Mouse (Mus musculus): Measurements from ENCODE around the gene Rnf213. TPM values are rescaled to one million over a fixed set of nuclear protein-coding genes. Genes with fewer than 3 reads are reported as not detected.
A peak's percentile ranks its signal among the peaks of the same experiment; 100 is the strongest.

Gene Rnf213
- total RNA-seq, 2 experiments from 2014 or later, result 3.1 to 4.1 TPM

GRCm38 (mm10) chr11:119516677-119517361 is 123.9 kb downstream of the Rnf213 start:
- Histone ChIP-seq H3K27ac (peak overlapping the region; percentile 96), H3K4me3 (no peak overlapping the region)
- peak; percentile 55 to 56 for DNase-seq (ENCODE audit: low spot score in 2 of 2)
- TF ChIP-seq CTCF (conservative IDR thresholded peaks at IDR 0.05), result peak; percentile 38

GRCm38 (mm10) chr11:119519387-119519786 is 126.5 kb downstream of the Rnf213 start:
- Histone ChIP-seq H3K4me3 (no peak overlapping the region), H3K27ac (peak overlapping the region; percentile 88)
- no peak for TF ChIP-seq CTCF (conservative IDR thresholded peaks at IDR 0.05)
- DNase-seq (ENCODE audit: low spot score in 2 of 2), result no peak

- no peak for DNase-seq (ENCODE audit: low spot score in 2 of 2)
- no peak for TF ChIP-seq CTCF (conservative IDR thresholded peaks at IDR 0.05)
- Histone ChIP-seq H3K27ac (peak overlapping the region; percentile 88), H3K4me3 (no peak overlapping the region)
Observed at GRCm38 (mm10) chr11:119520005-119520712, 127.3 kb downstream of the Rnf213 start.

- DNase-seq (ENCODE audit: low spot score in 2 of 2), result no peak
- Histone ChIP-seq H3K4me3 (no peak overlapping the region), H3K27ac (peak overlapping the region; percentile 88)
- no peak for TF ChIP-seq CTCF (conservative IDR thresholded peaks at IDR 0.05)
Observed at GRCm38 (mm10) chr11:119520713-119521063, 127.8 kb downstream of the Rnf213 start.

- no peak overlapping the region for H3K4me3 ChIP-seq
- DNase-seq (ENCODE audit: low spot score in 2 of 2), result no peak
- peak overlapping the region; percentile 88; the same call in 1 of the 2 replicates for H3K27ac ChIP-seq
- TF ChIP-seq CTCF (conservative IDR thresholded peaks at IDR 0.05), result no peak
Observed at GRCm38 (mm10) chr11:119521920-119522710, 129.2 kb downstream of the Rnf213 start.

GRCm38 (mm10) chr11:119522779-119523178 is 129.9 kb downstream of the Rnf213 start:
- peak overlapping the region; percentile 88; the same call in 1 of the 2 replicates for H3K27ac ChIP-seq
- no peak for DNase-seq (ENCODE audit: low spot score in 2 of 2)
- no peak overlapping the region for H3K4me3 ChIP-seq
- TF ChIP-seq CTCF (conservative IDR thresholded peaks at IDR 0.05), result no peak

GRCm38 (mm10) chr11:119523392-119523791 is 130.5 kb downstream of the Rnf213 start:
- no peak for DNase-seq (ENCODE audit: low spot score in 2 of 2)
- Histone ChIP-seq H3K4me3 (no peak overlapping the region), H3K27ac (peak overlapping the region; percentile 88; the same call in 1 of the 2 replicates)
- TF ChIP-seq CTCF (conservative IDR thresholded peaks at IDR 0.05), result peak; percentile 26

- Histone ChIP-seq H3K4me3 (peak overlapping the region; percentile 48), H3K27ac (no peak overlapping the region)
- DNase-seq (ENCODE audit: low spot score in 2 of 2), result peak; percentile 73 to 84
- no peak for TF ChIP-seq CTCF (conservative IDR thresholded peaks at IDR 0.05)
Observed at GRCm38 (mm10) chr11:119524545-119524949, 131.6 kb downstream of the Rnf213 start.

GRCm38 (mm10) chr11:119526068-119526966 is 133.4 kb downstream of the Rnf213 start:
- no peak for TF ChIP-seq CTCF (conservative IDR thresholded peaks at IDR 0.05)
- no peak overlapping the region for H3K27ac ChIP-seq
- DNase-seq (ENCODE audit: low spot score in 2 of 2), result no peak
- no peak overlapping the region for H3K4me3 ChIP-seq

- DNase-seq (ENCODE audit: low spot score in 2 of 2), result no peak
- no peak overlapping the region for H3K4me3 ChIP-seq
- no peak for TF ChIP-seq CTCF (conservative IDR thresholded peaks at IDR 0.05)
- peak overlapping the region; percentile 77 for H3K27ac ChIP-seq
Observed at GRCm38 (mm10) chr11:119528930-119529329, 136.0 kb downstream of the Rnf213 start.

GRCm38 (mm10) chr11:119532460-119532859 is 139.6 kb downstream of the Rnf213 start:
- DNase-seq (ENCODE audit: low spot score in 2 of 2), result no peak
- H3K4me3 ChIP-seq, result no peak overlapping the region
- H3K27ac ChIP-seq, result peak overlapping the region; percentile 72
- no peak for TF ChIP-seq CTCF (conservative IDR thresholded peaks at IDR 0.05)

- H3K4me3 ChIP-seq, result no peak overlapping the region
- no peak; the same call in 1 of the 2 replicates for TF ChIP-seq CTCF (conservative IDR thresholded peaks at IDR 0.05)
- DNase-seq (ENCODE audit: low spot score in 2 of 2), result no peak
- peak overlapping the region; percentile 18; the same call in 1 of the 2 replicates for H3K27ac ChIP-seq
Observed at GRCm38 (mm10) chr11:119533745-119534144, 140.8 kb downstream of the Rnf213 start.

Small RNA genes lying within 50 kb of the gene (microRNA-seq; reads per million reads assigned to microRNA genes)
- 0.32 to 0.37 reads per million in 2 experiments for gene Mir1932

Other genes starting within 250 kb of the Rnf213 start
- gene Tbc1d16, start 164.6 kb upstream of the Rnf213 start, total RNA-seq (2021), result 10 to 100 TPM; 44.0 to 44.1 TPM
- 1 to 10 TPM; 2.8 to 4.1 TPM for gene Ccdc40, start 164.5 kb upstream of the Rnf213 start, total RNA-seq (2021)
- gene Gaa, start 125.2 kb upstream of the Rnf213 start, total RNA-seq (2021), result 100 to 1,000 TPM; 323 to 324 TPM
- 10 to 100 TPM; 90.8 to 92.2 TPM for gene Eif4a3, start 93.0 kb upstream of the Rnf213 start, total RNA-seq (2021)
- 1 to 10 TPM in 1 of 2 experiments, under 1 TPM in 1; 0.77 to 1.0 TPM for gene Card14, start 85.3 kb upstream of the Rnf213 start, total RNA-seq (2021)
- 1 to 10 TPM; 5.0 to 6.3 TPM for gene Sgsh, start 37.6 kb upstream of the Rnf213 start, total RNA-seq (2021)
- 1 to 10 TPM; 4.9 to 6.7 TPM for gene Slc26a11, start 37.5 kb upstream of the Rnf213 start, total RNA-seq (2021)
- gene Endov, start 98.2 kb downstream of the Rnf213 start, total RNA-seq (2021), result 10 to 100 TPM; 35.8 to 35.9 TPM
- 100 to 1,000 TPM; 475 to 499 TPM for gene Nptx1, start 154.7 kb downstream of the Rnf213 start, total RNA-seq (2021)
- 10 to 100 TPM; 62.3 to 66.1 TPM for gene Rptor, start 209.8 kb downstream of the Rnf213 start, total RNA-seq (2021)